Mouse (Mus musculus): ENCODE results near the gene Arl15.

GRCm38 (mm10) chr13:113882959-113883358, 88.7 kb downstream of the Arl15 start:
- TF ChIP-seq GATA1 (IDR thresholded peaks at IDR 0.05; ENCODE audit: borderline replicate concordance, low read length) (no peak), FLI1 (IDR thresholded peaks at IDR 0.05; ENCODE audit: low read length) (no peak)
